Mouse (Mus musculus) liver, embryonic 14.5 days (tissue): Measurements from ENCODE around the gene Slc25a40. TPM values are rescaled to one million over a fixed set of nuclear protein-coding genes. Genes with fewer than 3 reads are reported as not detected.

Experiments used
- ATAC-seq: fragments of 200-750 bp; cut with Nextera tagmentation; 2 replicates; pipeline ENCODE4 v1.8.0; 2017; ENCODE audit warnings: moderate number of reproducible peaks, mild to moderate bottlenecking, moderate library complexity; ENCODE audit not compliant: insufficient read depth
- DNase-seq, 3 experiments: peaks; one replicate each; pipeline ENCODE4 v3.0.0-alpha.2; 2012 to 2013; ENCODE audit warnings: low read depth in 3 of 3, low spot score in 3 of 3
- H3K27ac ChIP-seq: fragments of 300-500 bp; sonication (generic); 2 replicates; pipeline ENCODE4 v1.5.1; 2014; ENCODE audit warnings: moderate library complexity, mild to moderate bottlenecking, control low read depth, inconsistent platforms
- H3K27me3 ChIP-seq: fragments of 300-500 bp; sonication (generic); 2 replicates; pipeline ENCODE4 v1.6.1; 2014; ENCODE audit warnings: mild to moderate bottlenecking, low read length, moderate library complexity; ENCODE audit not compliant: control insufficient read depth, insufficient read depth
- H3K36me3 ChIP-seq: fragments of 300-500 bp; sonication (generic); replicated peaks from 2 replicates; pipeline ENCODE4 v1.6.1; 2014; ENCODE audit warnings: low read depth; ENCODE audit not compliant: control insufficient read depth, insufficient read depth
- H3K4me1 ChIP-seq, 2 experiments: fragments of 200-500 bp in 1 of 2; fragments of 300-500 bp in 1 of 2; sonication (generic) in 1 of 2; replicated peaks; 2 replicates each; pipeline ENCODE4 v1.6.1; 2012 to 2014; ENCODE audit warnings: antibody characterized with exemption in 1 of 2, inconsistent platforms in 1 of 2, low read length in 1 of 2; ENCODE audit not compliant: control insufficient read depth in 2 of 2, insufficient read depth in 2 of 2
- H3K4me2 ChIP-seq: fragments of 300-500 bp; sonication (generic); 2 replicates; pipeline ENCODE4 v1.6.1; 2014; ENCODE audit warnings: low read depth, mild to moderate bottlenecking, control low read depth, moderate library complexity
- H3K4me3 ChIP-seq, 2 experiments: fragments of 200-500 bp in 1 of 2; fragments of 300-500 bp in 1 of 2; sonication (generic) in 1 of 2; 2 replicates each; pipeline ENCODE4 v1.5.1; 2012 to 2014; ENCODE audit warnings: low read depth in 2 of 2, low read length in 2 of 2, mild to moderate bottlenecking in 2 of 2, control low read depth in 1 of 2, inconsistent platforms in 1 of 2, moderate library complexity in 1 of 2; ENCODE audit not compliant: insufficient read depth in 1 of 2
- H3K9ac ChIP-seq: fragments of 300-500 bp; sonication (generic); replicated peaks from 2 replicates; pipeline ENCODE4 v1.6.1; 2014; ENCODE audit warnings: mild to moderate bottlenecking, control low read depth, moderate library complexity
- H3K9me3 ChIP-seq: fragments of 300-500 bp; sonication (generic); 2 replicates; pipeline ENCODE4 v1.6.1; 2016; ENCODE audit warnings: low read length, mixed read lengths; ENCODE audit not compliant: control insufficient read depth
- CTCF ChIP-seq: IDR thresholded peaks from 2 replicates; pipeline ENCODE4 v1.5.1; 2016; ENCODE audit warnings: antibody characterized with exemption, low read depth, control low read depth
- EP300 ChIP-seq: IDR thresholded peaks from 2 replicates; pipeline ENCODE4 v1.6.1; 2016; ENCODE audit warnings: antibody characterized with exemption, low read depth
- WGBS: fragments of 180-500 bp; shearing (Covaris S2); extraction: QIAGEN DNeasy Blood & Tissue Kit; methylation state at CpG from one replicate; pipeline ENCODE4 v1.1.7; 2014; ENCODE audit not compliant: insufficient replicate concordance; 5-methylcytosine and 5-hydroxymethylcytosine counted together
- polyA plus RNA-seq, 2 experiments: library from polyadenylated mRNA; depleted of rRNA in 1 of 2; stranded (reverse) in 1 of 2; unstranded in 1 of 2; fragments of >200 nt; fragmentation: Nextera tagmentation in 1 of 2; extraction: Ambion mirVana in 1 of 2; gene quantifications; 2 replicates each; pipeline versions ENCODE4 v1.2.1 to v1.2.3; 2012 to 2014

The Slc25a40 gene
- polyA plus RNA-seq, 2 experiments: 3.4 to 3.7 TPM

DNA sequence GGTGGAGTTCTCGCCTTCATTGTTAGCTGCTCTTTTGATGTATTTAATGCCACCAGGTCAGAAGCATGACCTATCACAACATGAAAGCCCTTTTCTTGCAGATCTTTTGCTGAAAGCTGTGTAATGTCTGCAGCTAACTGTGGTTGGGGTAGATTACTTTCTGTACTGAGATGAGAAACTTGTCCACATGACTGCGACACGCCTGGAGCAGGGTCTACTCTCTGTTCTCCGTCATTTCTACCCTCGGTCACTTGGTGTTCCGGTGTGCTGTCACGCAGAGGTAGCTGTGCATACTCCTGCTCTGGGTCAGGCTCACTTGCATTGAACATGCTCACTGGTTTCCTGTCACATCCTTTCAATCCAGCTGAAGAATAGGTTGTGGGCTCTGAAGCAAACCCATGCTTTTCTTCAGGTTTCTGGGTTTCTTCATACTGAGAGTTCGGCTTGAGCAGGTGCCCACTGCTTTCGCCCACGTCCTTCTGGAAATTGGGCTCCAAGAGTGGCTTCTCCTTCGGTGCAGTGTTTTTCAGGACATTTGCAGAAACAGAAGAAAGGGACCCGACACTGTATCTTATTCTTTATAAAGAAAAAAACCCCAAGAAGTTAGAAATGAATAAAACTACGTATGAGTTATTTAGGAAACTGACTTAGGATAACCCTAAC lies 24.9 kb upstream of the Slc25a40 start:
- H3K9me3 ChIP-seq: no peaks in the 10 kb centered on the region
- H3K4me3 ChIP-seq: no peak overlapping the region
- no peak overlapping the region for H3K4me2 ChIP-seq
- DNase-seq (no peak), ATAC-seq (no peak)
- no peak overlapping the region for H3K9ac ChIP-seq
- peaks cover 24% of the 10 kb centered on the region for H3K36me3 ChIP-seq
- H3K4me1 ChIP-seq: no peaks in the 10 kb centered on the region
- 88% methylated on average over 13 of the region's 13 CpGs for WGBS
- TF ChIP-seq CTCF (no peak), EP300 (no peak)
- no peak overlapping the region for H3K27ac ChIP-seq
- H3K27me3 ChIP-seq: no peaks in the 10 kb centered on the region

DNA sequence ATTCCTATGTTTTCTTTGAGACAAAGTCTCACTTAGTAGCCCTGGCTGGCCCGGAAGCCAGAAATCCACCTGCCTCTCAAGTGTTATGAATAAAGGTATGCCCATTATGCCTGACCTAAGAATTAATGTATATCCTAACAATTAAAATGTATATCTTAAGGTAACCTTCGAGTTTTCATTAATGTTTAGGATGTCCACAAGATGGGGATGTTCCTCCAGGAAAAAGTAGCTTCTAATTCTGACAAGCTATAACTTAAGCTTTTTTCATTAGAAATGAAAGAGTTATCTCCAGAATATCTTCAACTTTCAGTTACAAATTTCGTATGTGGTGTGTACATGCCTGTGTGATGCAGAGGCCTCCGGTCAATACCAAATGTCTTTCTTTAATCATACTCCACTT lies 13.9 kb upstream of the Slc25a40 start:
- Histone ChIP-seq H3K27me3 (no peaks in the 10 kb centered on the region), H3K4me1 (no peaks in the 10 kb centered on the region), H3K4me2 (no peak overlapping the region), H3K27ac (no peak overlapping the region), H3K4me3 (no peak overlapping the region), H3K9me3 (no peaks in the 10 kb centered on the region), H3K36me3 (peaks cover 51% of the 10 kb centered on the region), H3K9ac (no peak overlapping the region)
- DNase-seq (no peak), ATAC-seq (no peak)
- WGBS: 84% methylated on average over 4 of the region's 4 CpGs
- TF ChIP-seq EP300: no peak
- TF ChIP-seq CTCF: no peak

DNA sequence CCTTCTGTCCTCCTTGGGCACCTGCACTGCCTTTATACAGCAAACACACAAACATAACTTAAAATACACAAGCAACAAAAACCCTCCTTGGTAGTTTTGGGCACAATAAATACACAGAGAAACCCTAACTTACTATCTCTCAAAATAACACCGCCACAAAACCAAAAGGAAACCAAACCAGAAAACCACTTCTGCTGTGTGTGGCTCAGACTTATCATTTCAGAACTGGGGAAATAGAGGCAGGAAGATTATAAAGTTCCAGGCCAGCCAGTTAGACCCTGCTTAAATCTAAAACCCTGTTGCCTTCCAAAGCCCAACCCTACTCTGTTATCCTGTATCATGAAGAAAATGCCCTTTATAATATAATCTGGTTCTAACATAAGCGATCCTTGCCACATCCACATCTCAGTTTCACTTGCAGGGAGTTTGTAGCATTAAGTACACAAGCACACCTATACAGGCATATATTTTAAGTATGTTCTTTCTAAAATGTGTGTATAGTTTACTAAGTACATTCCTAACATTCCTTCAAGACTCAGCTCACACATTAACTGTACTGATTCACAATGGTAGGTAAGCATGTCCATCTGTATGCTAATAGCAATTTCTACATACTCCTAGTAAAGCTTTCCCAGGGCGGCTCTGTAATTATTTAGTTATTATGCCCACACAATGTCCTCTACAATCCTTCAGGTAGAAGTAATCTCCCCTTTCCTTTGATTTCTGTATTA lies 5.8 kb upstream of the Slc25a40 start:
- no peak for DNase-seq
- Histone ChIP-seq H3K4me3 (no peak overlapping the region), H3K36me3 (peaks cover 38% of the 10 kb centered on the region), H3K27me3 (no peaks in the 10 kb centered on the region), H3K27ac (no peak overlapping the region), H3K4me1 (no peaks in the 10 kb centered on the region; a peak in 1 of 4 replicates), H3K9ac (no peak overlapping the region), H3K4me2 (no peak overlapping the region), H3K9me3 (no peaks in the 10 kb centered on the region)
- no peak for ATAC-seq
- TF ChIP-seq EP300: no peak
- 69% methylated on average over 3 of the region's 3 CpGs for WGBS

DNA sequence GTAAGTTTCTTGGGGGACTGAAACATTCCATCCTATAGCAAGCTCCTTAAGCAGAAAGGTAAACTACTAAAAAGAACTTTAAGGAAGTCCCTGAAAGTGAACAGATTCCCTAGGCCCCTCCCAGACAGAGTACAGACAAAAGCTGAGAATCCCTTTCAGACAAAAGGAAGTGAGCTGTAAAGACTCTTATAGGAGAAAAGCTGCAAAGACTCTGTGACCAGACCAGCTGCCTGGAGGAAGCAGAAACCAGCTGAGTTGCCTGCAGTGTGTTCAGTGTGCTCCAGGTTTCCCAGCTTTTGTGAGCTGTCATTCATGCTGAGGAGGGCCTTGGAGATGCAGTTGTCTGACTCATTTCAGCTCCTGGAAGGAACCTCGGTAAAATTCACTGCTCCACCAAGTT lies 5.2 kb upstream of the Slc25a40 start:
- WGBS: 32% methylated on average over 1 of the region's 1 CpGs

DNA sequence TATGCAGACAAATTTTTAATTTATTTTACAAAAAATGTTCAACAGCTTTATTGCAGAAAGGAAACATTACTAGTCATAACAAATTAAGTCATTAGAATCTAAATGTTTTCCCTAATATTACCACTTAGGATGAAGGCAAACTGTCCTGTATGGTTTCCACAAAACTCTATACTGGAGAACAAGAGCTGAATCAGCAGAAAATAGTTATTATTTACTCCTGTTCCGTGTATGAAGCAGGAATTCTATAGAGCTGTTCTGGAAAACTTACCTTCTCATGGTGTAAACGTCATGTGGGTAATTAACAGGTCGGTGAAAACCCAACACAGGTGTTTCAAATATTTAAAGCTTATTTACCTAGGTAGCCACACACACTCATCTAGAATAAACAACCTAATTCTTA lies 1.2 kb upstream of the Slc25a40 start:
- H3K27me3 ChIP-seq: no peaks in the 10 kb centered on the region
- H3K9ac ChIP-seq: peak overlapping the region; percentile 95
- H3K4me2 ChIP-seq: peak overlapping the region; percentile 84
- whole genome bisulfite sequencing: 10% methylated on average over 3 of the region's 3 CpGs
- H3K9me3 ChIP-seq: no peaks in the 10 kb centered on the region
- peak overlapping the region; percentile 7; the same call in 1 of the 2 replicates for H3K27ac ChIP-seq
- H3K4me3 ChIP-seq: peak overlapping the region; percentile 70 to 94; a peak in 3 of 4 replicates
- peaks cover 32% of the 10 kb centered on the region for H3K36me3 ChIP-seq
- TF ChIP-seq EP300 (no peak), CTCF (no peak)
- H3K4me1 ChIP-seq: peaks cover 6 to 15% of the 10 kb centered on the region in 2 experiments
- ATAC-seq (no peak), DNase-seq (no peak)

More for the DNA sequence above, 5.2 kb upstream of the Slc25a40 start:
- H3K9me3 ChIP-seq: no peaks in the 10 kb centered on the region
- H3K4me2 ChIP-seq: no peak overlapping the region
- H3K4me1 ChIP-seq: no peaks in the 10 kb centered on the region; a peak in 1 of 4 replicates
- H3K27ac ChIP-seq: no peak overlapping the region
- no peak for TF ChIP-seq EP300
- TF ChIP-seq CTCF: no peak
- DNase-seq: no peak
- no peak for ATAC-seq
- H3K9ac ChIP-seq: no peak overlapping the region
- H3K4me3 ChIP-seq: no peak overlapping the region
- H3K27me3 ChIP-seq: no peaks in the 10 kb centered on the region
- H3K36me3 ChIP-seq: peaks cover 34% of the 10 kb centered on the region
